In genomic region chr17:27181666-27182065, GRCm38 (mm10) we compare ENCODE assay signal across 8 mouse cellular contexts. TPM values are rescaled to one million over a fixed set of nuclear protein-coding genes. Genes with fewer than 3 reads are reported as not detected.
DNase-seq lines count a peak whose midpoint lies in the region; ATAC-seq lines count a peak whose summit lies in the region.

No protein-coding gene starts in this region.

- H3K9ac ChIP-seq in midbrain, embryonic 13.5 days (replicated peaks) = no peak overlapping the region
- H3K9ac ChIP-seq in embryonic facial prominence, embryonic 11.5 days (replicated peaks; ENCODE audit: low read length) = no peak overlapping the region

- H3K4me1 ChIP-seq in midbrain, embryonic 10.5 days = 0 out of 2 replicates have a peak, but pooled peaks cover 3% of the 10 kb centered on the region
- H3K4me1 ChIP-seq in midbrain, embryonic 13.5 days (replicated peaks) = peaks cover 5% of the 10 kb centered on the region
- no peaks in the 10 kb centered on the region for H3K4me1 ChIP-seq in embryonic facial prominence, embryonic 11.5 days (ENCODE audit: control insufficient read depth, insufficient read depth, low read length)

- H3K27ac ChIP-seq in midbrain, embryonic 10.5 days (replicated peaks) = peak overlapping the region; percentile 19; the same call in 1 of the 2 replicates
- no peak overlapping the region for H3K27ac ChIP-seq in midbrain, embryonic 13.5 days
- no peak overlapping the region for H3K27ac ChIP-seq in embryonic facial prominence, embryonic 11.5 days (replicated peaks; ENCODE audit: low read depth, low read length)

- no peak for ATAC-seq in midbrain, embryonic 13.5 days
- peak; percentile 37; the same call in 1 of the 2 replicates for ATAC-seq in embryonic facial prominence, embryonic 11.5 days (replicated peaks; ENCODE audit: insufficient number of reproducible peaks, low FRiP score, low TSS enrichment, low read depth)
- no peak for ATAC-seq in megakaryocyte progenitor cell, adult 5-6 weeks (replicated peaks; ENCODE audit: poor library complexity)

- H3K27me3 ChIP-seq in midbrain, embryonic 10.5 days (ENCODE audit: low read depth, poor library complexity, severe bottlenecking) = no peaks in the 10 kb centered on the region
- H3K27me3 ChIP-seq in midbrain, embryonic 13.5 days = no peaks in the 10 kb centered on the region
- H3K27me3 ChIP-seq in embryonic facial prominence, embryonic 11.5 days (ENCODE audit: control insufficient read depth, insufficient read depth, low read length) = no peaks in the 10 kb centered on the region

- H3K4me3 ChIP-seq in midbrain, embryonic 10.5 days = no peak overlapping the region
- H3K4me3 ChIP-seq in midbrain, embryonic 13.5 days (replicated peaks) = no peak overlapping the region
- H3K4me3 ChIP-seq in embryonic facial prominence, embryonic 11.5 days (ENCODE audit: low read depth, low read length) = no peak overlapping the region

- 34% methylated on average over 3 of the region's 3 CpGs for WGBS in midbrain, embryonic 10.5 days
- 38% methylated on average over 3 of the region's 3 CpGs for WGBS in midbrain, embryonic 13.5 days
- WGBS in embryonic facial prominence, embryonic 11.5 days = 18% methylated on average over 3 of the region's 3 CpGs

- no peak for DNase-seq in midbrain, embryonic 10.5 days (ENCODE audit: low spot score)
- DNase-seq in embryonic facial prominence, embryonic 11.5 days (ENCODE audit: low spot score) = no peak
- peak; percentile 72 for DNase-seq in heart, postnatal 4 days
- peak; percentile 49 to 62 for DNase-seq in lung, postnatal 4 days
- DNase-seq in right cerebral cortex, postnatal 25 days = no peak
- DNase-seq in ovary, postnatal 10 days (ENCODE audit: low spot score) = no peak

- H3K9me3 ChIP-seq in midbrain, embryonic 10.5 days (replicated peaks) = no peaks in the 10 kb centered on the region
- no peaks in the 10 kb centered on the region for H3K9me3 ChIP-seq in midbrain, embryonic 13.5 days
- H3K9me3 ChIP-seq in embryonic facial prominence, embryonic 11.5 days (replicated peaks; ENCODE audit: control insufficient read depth, low read length) = no peaks in the 10 kb centered on the region

- H3K4me2 ChIP-seq in midbrain, embryonic 13.5 days (replicated peaks) = no peak overlapping the region
- H3K4me2 ChIP-seq in embryonic facial prominence, embryonic 11.5 days (ENCODE audit: low read depth, low read length) = no peak overlapping the region

- no peaks in the 10 kb centered on the region for H3K36me3 ChIP-seq in midbrain, embryonic 10.5 days
- no peaks in the 10 kb centered on the region for H3K36me3 ChIP-seq in midbrain, embryonic 13.5 days
- H3K36me3 ChIP-seq in embryonic facial prominence, embryonic 11.5 days (replicated peaks; ENCODE audit: control insufficient read depth, insufficient read depth, low read depth, low read length) = no peaks in the 10 kb centered on the region

RNA-seq across cellular contexts. Expression of gene Ip6k3, which starts 14.1 kb away (rescaled TPM):
- polyA plus RNA-seq in midbrain, embryonic 10.5 days (2016; fragmentation: Nextera tagmentation; extraction: Ambion mirVana) = 0.29 TPM in 1 of 2 replicates, not detected in the other
- 0.22 and 0.46 TPM in 2 replicates for polyA plus RNA-seq in midbrain, embryonic 13.5 days (2015; fragmentation: Nextera tagmentation; extraction: Ambion mirVana)
- polyA plus RNA-seq in embryonic facial prominence, embryonic 11.5 days (2014; fragmentation: Nextera tagmentation; extraction: Ambion mirVana) = 0.11 and 0.20 TPM in 2 replicates
- total RNA-seq in heart, postnatal 4 days (2021) = 1 to 10 TPM; 3.6 to 4.0 TPM
- not detected in 2 replicates for total RNA-seq in megakaryocyte progenitor cell, adult 5-6 weeks (2015)
- not detected in 2 replicates for total RNA-seq in megakaryocyte progenitor cell, adult 5-6 weeks (2017)

RNA-seq across cellular contexts. Expression of gene Lemd2, which starts 22.6 kb away (rescaled TPM):
- 16.4 and 20.8 TPM in 2 replicates for polyA plus RNA-seq in midbrain, embryonic 10.5 days (2016; fragmentation: Nextera tagmentation; extraction: Ambion mirVana)
- 16.5 and 24.0 TPM in 2 replicates for polyA plus RNA-seq in midbrain, embryonic 13.5 days (2015; fragmentation: Nextera tagmentation; extraction: Ambion mirVana)
- 12.0 and 12.2 TPM in 2 replicates for polyA plus RNA-seq in embryonic facial prominence, embryonic 11.5 days (2014; fragmentation: Nextera tagmentation; extraction: Ambion mirVana)
- 10 to 100 TPM; 35.3 to 36.4 TPM for total RNA-seq in heart, postnatal 4 days (2021)
- 12.1 and 13.0 TPM in 2 replicates for total RNA-seq in megakaryocyte progenitor cell, adult 5-6 weeks (2015)
- total RNA-seq in megakaryocyte progenitor cell, adult 5-6 weeks (2017) = 21.4 and 21.8 TPM in 2 replicates

RNA-seq across cellular contexts. Expression of gene Uqcc2, which starts 48.0 kb away (rescaled TPM):
- polyA plus RNA-seq in midbrain, embryonic 10.5 days (2016; fragmentation: Nextera tagmentation; extraction: Ambion mirVana) = 404 and 411 TPM in 2 replicates
- 356 and 378 TPM in 2 replicates for polyA plus RNA-seq in midbrain, embryonic 13.5 days (2015; fragmentation: Nextera tagmentation; extraction: Ambion mirVana)
- polyA plus RNA-seq in embryonic facial prominence, embryonic 11.5 days (2014; fragmentation: Nextera tagmentation; extraction: Ambion mirVana) = 339 and 373 TPM in 2 replicates
- 100 to 1,000 TPM; 256 to 274 TPM for total RNA-seq in heart, postnatal 4 days (2021)
- total RNA-seq in megakaryocyte progenitor cell, adult 5-6 weeks (2015) = 134 and 138 TPM in 2 replicates
- total RNA-seq in megakaryocyte progenitor cell, adult 5-6 weeks (2017) = 154 and 170 TPM in 2 replicates

Comparison
In these comparisons a context has a peak if more than half of its experiments do, and no peak if none do; other contexts are left out.
1. DNase-seq: peak in heart, postnatal 4 days (single experiment) and lung, postnatal 4 days (2 of 2); none in midbrain, embryonic 10.5 days (single experiment), embryonic facial prominence, embryonic 11.5 days (single experiment), right cerebral cortex, postnatal 25 days (single experiment) and ovary, postnatal 10 days (single experiment).